Mouse (Mus musculus) thymus, adult 2 months (tissue): ENCODE measurements around the gene Tenm2.

Source experiments
- CTCF ChIP-seq: fragments of 200-500 bp; IDR thresholded peaks from 2 replicates; pipeline ENCODE4 v1.5.1; 2012; ENCODE audit warnings: mild to moderate bottlenecking, control low read depth, low read length, moderate library complexity, borderline replicate concordance; ENCODE audit not compliant: control insufficient read depth, poor library complexity, insufficient read depth; ENCODE audit errors: extremely low read depth
- POLR2A ChIP-seq: fragments of 200-500 bp; IDR thresholded peaks from 2 replicates; pipeline ENCODE4 v1.6.1; 2012; ENCODE audit warnings: mild to moderate bottlenecking, low read length, control low read depth, moderate library complexity; ENCODE audit not compliant: control insufficient read depth, poor library complexity, insufficient read depth; ENCODE audit errors: extremely low read depth

DNA sequence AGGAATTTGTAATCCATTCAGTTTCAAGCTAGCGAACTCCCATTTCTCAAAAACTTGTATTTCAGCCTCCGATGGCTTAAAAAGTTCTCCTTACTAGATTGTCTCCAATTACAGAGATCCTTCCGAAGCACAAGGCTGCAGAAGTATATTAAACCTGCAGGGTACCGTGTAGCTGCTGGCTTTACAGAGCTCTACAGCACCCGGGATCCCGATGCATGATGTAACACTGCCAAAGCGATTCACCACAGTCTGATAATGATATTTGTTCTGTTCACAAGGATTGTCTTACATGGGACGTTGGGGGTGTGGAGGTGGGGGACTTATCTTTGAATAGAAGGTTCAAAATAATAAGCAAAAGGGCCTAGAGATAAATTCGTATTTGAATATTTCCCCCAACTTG, 564.6 kb downstream of the Tenm2 start:
- TF ChIP-seq CTCF: no peak
- TF ChIP-seq POLR2A: no peak
